Mouse (Mus musculus): ENCODE measurements at regions not wholly inside any gene's neighbourhood (a gene's known extent, or its start where the extent isn't known, plus 50 kb on each side); places are given as distances from the start of the nearest gene placed in this dataset.

DNA sequence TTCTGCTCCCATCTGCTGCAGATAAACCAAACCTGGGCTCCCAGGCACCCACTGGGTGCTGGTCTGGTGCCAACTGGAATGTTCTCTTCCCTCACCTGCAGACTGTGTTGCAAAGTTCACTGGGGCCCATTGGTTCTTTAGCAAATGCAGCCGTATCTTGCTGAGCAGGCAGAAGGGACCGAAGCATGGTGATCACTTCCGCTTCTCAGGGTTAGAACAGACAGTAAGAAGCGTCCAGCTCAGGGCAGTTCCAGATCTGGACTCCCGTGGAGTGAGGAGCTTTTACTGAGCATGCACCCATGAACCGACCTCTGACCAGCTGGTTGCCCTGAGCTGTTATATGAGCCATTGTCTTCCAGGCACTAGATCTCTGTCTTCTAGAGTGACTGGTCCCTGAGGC lies 97.1 kb downstream of the 9530068E07Rik start:
- TF ChIP-seq POLR2A (IDR thresholded peaks at IDR 0.05; ENCODE audit: insufficient read depth, low read length) (no peak), EP300 (IDR thresholded peaks at IDR 0.05; ENCODE audit: insufficient read depth, low read depth, low read length) (no peak), CTCF (IDR thresholded peaks at IDR 0.05; ENCODE audit: low read depth, low read length) (no peak)
